Mouse (Mus musculus) urinary bladder, adult 2 months (tissue): ENCODE results near the gene Foxj2. TPM values are rescaled to one million over a fixed set of nuclear protein-coding genes. Genes with fewer than 3 reads are reported as not detected.
A peak's percentile ranks its signal among the peaks of the same experiment; 100 is the strongest.

Source experiments
- DNase-seq: peaks from one replicate; pipeline ENCODE4 v3.0.0; 2022; ENCODE audit warnings: low spot score
- polyA plus RNA-seq: library from polyadenylated mRNA; depleted of rRNA; stranded (reverse); fragments of >200 nt; gene quantifications from 2 replicates; pipeline ENCODE4 v1.2.3, GENCODE M21; 2012; rRNA removed

The Foxj2 gene
- 7.2 and 15.7 TPM in 2 replicates for polyA plus RNA-seq

GRCm38 (mm10) chr6:122819306-122820070, at the start of gene Foxj2:
Gene Foxj2 (plus strand): TSS chr6:122819914.
- DNase-seq, result peak; percentile 75

- no peak for DNase-seq
Observed at GRCm38 (mm10) chr6:122770760-122771315, 48.9 kb upstream of the Foxj2 start.

- no peak for DNase-seq
Observed at GRCm38 (mm10) chr6:122772701-122773100, 47.0 kb upstream of the Foxj2 start.

GRCm38 (mm10) chr6:122774345-122774744, 45.4 kb upstream of the Foxj2 start:
- DNase-seq, result no peak

GRCm38 (mm10) chr6:122776040-122776439, 43.7 kb upstream of the Foxj2 start:
- DNase-seq, result no peak

- no peak for DNase-seq
Observed at GRCm38 (mm10) chr6:122779916-122780315, 39.8 kb upstream of the Foxj2 start.

- no peak for DNase-seq
Observed at GRCm38 (mm10) chr6:122781167-122781566, 38.5 kb upstream of the Foxj2 start.

- DNase-seq, result no peak
Observed at GRCm38 (mm10) chr6:122782164-122782563, 37.5 kb upstream of the Foxj2 start.

GRCm38 (mm10) chr6:122784866-122785265, 34.8 kb upstream of the Foxj2 start:
- no peak for DNase-seq

- DNase-seq, result no peak
Observed at GRCm38 (mm10) chr6:122786275-122786674, 33.4 kb upstream of the Foxj2 start.

GRCm38 (mm10) chr6:122795254-122795935, 24.3 kb upstream of the Foxj2 start:
- no peak for DNase-seq

- no peak for DNase-seq
Observed at GRCm38 (mm10) chr6:122800640-122801300, 18.9 kb upstream of the Foxj2 start.

GRCm38 (mm10) chr6:122801301-122801800, 18.4 kb upstream of the Foxj2 start, which contains the start of gene Slc2a3:
Gene Slc2a3 (minus strand): TSS chr6:122801640.
- DNase-seq, result no peak

- DNase-seq, result peak; percentile 41
Observed at GRCm38 (mm10) chr6:122801801-122802514, 17.8 kb upstream of the Foxj2 start.

GRCm38 (mm10) chr6:122804418-122804817, 15.3 kb upstream of the Foxj2 start:
- no peak for DNase-seq

- DNase-seq, result no peak
Observed at GRCm38 (mm10) chr6:122810022-122810614, 9.6 kb upstream of the Foxj2 start.

- peak; percentile 90 for DNase-seq
Observed at GRCm38 (mm10) chr6:122810615-122811279, 9.0 kb upstream of the Foxj2 start.

GRCm38 (mm10) chr6:122811280-122811652, 8.4 kb upstream of the Foxj2 start:
- DNase-seq, result no peak

GRCm38 (mm10) chr6:122811771-122812600, 7.7 kb upstream of the Foxj2 start:
- no peak for DNase-seq

- DNase-seq, result no peak
Observed at GRCm38 (mm10) chr6:122812716-122813115, 7.0 kb upstream of the Foxj2 start.
